Mouse (Mus musculus) MEL (cell line): ENCODE results near the gene Etnk2. TPM values are rescaled to one million over a fixed set of nuclear protein-coding genes. Genes with fewer than 3 reads are reported as not detected.

ENCODE experiments used
- DNase-seq: peaks from one replicate; pipeline ENCODE4 v3.0.0; 2011; ENCODE audit warnings: low read depth, low spot score
- H3K27ac ChIP-seq: 2 replicates; pipeline ENCODE4 v1.5.1; 2012; ENCODE audit warnings: low read depth, mild to moderate bottlenecking, control low read depth, low read length, moderate library complexity; ENCODE audit not compliant: control insufficient read depth
- H3K27me3 ChIP-seq, 2 experiments: fragments of 150-350 bp in 1 of 2; sonication (generic) in 1 of 2; 2 replicates each; pipeline ENCODE4 v1.6.1; 2012; ENCODE audit warnings: low read length in 2 of 2, mild to moderate bottlenecking in 2 of 2, improper control_type of control experiment in 1 of 2, moderate library complexity in 1 of 2; ENCODE audit not compliant: insufficient read depth in 2 of 2, control insufficient read depth in 1 of 2
- H3K36me3 ChIP-seq, 2 experiments: 2 replicates each; pipeline ENCODE4 v1.6.1; 2012 to 2014; ENCODE audit warnings: low read length in 2 of 2, improper control_type of control experiment in 1 of 2, inconsistent platforms in 1 of 2, mild to moderate bottlenecking in 1 of 2; ENCODE audit not compliant: insufficient read depth in 2 of 2, control insufficient read depth in 1 of 2
- H3K4me1 ChIP-seq, 2 experiments: fragments of 150-350 bp in 1 of 2; sonication (generic) in 1 of 2; 2 replicates each; pipeline ENCODE4 v1.6.1; 2012; ENCODE audit warnings: low read length in 2 of 2, improper control_type of control experiment in 1 of 2, mild to moderate bottlenecking in 1 of 2; ENCODE audit not compliant: insufficient read depth in 2 of 2, control insufficient read depth in 1 of 2
- H3K4me3 ChIP-seq, 2 experiments: fragments of 150-350 bp in 1 of 2; sonication (generic) in 1 of 2; 2 replicates each; pipeline ENCODE4 v1.5.1; 2012; ENCODE audit warnings: low read depth in 2 of 2, low read length in 2 of 2, mild to moderate bottlenecking in 2 of 2, moderate library complexity in 2 of 2, control low read depth in 1 of 2, improper control_type of control experiment in 1 of 2; ENCODE audit not compliant: control insufficient read depth in 1 of 2, insufficient read depth in 1 of 2
- H3K79me2 ChIP-seq: 2 replicates; pipeline ENCODE4 v1.6.1; 2012; ENCODE audit warnings: mild to moderate bottlenecking, low read length, moderate library complexity; ENCODE audit not compliant: control insufficient read depth, poor library complexity, insufficient read depth
- H3K9ac ChIP-seq: 2 replicates; pipeline ENCODE4 v1.6.1; 2012; ENCODE audit warnings: low read depth, mild to moderate bottlenecking, control low read depth, low read length, moderate library complexity; ENCODE audit not compliant: control insufficient read depth, poor library complexity, severe bottlenecking
- H3K9me3 ChIP-seq: fragments of 150-350 bp; sonication (generic); replicated peaks from 2 replicates; pipeline ENCODE4 v1.6.1; 2012; ENCODE audit warnings: mild to moderate bottlenecking, low read length, improper control_type of control experiment, moderate library complexity; ENCODE audit not compliant: insufficient read depth
- CHD2 ChIP-seq: IDR thresholded peaks from 2 replicates; pipeline ENCODE4 v1.6.1; 2011; ENCODE audit warnings: low read length, improper control_type of control experiment
- EP300 ChIP-seq, 2 experiments: IDR thresholded peaks; 2 replicates each; pipeline ENCODE4 v1.6.1; 2011; ENCODE audit warnings: improper control_type of control experiment in 2 of 2, low read length in 2 of 2, low read depth in 1 of 2, mild to moderate bottlenecking in 1 of 2
- GABPA ChIP-seq: IDR thresholded peaks from 2 replicates; pipeline ENCODE4 v1.6.1; 2012; ENCODE audit warnings: low read depth, mild to moderate bottlenecking, inconsistent platforms, low read length, improper control_type of control experiment, moderate library complexity
- GATA1 ChIP-seq: IDR thresholded peaks from 2 replicates; pipeline ENCODE4 v1.6.1; 2011; ENCODE audit warnings: low read depth, low read length, improper control_type of control experiment
- HCFC1 ChIP-seq: IDR thresholded peaks from 2 replicates; pipeline ENCODE4 v1.6.1; 2012; ENCODE audit warnings: low read depth, mild to moderate bottlenecking, inconsistent platforms, low read length, improper control_type of control experiment, moderate library complexity
- JUND ChIP-seq: IDR thresholded peaks from 2 replicates; pipeline ENCODE4 v1.6.1; 2011; ENCODE audit warnings: low read depth, mild to moderate bottlenecking, improper control_type of control experiment, low read length
- KAT2A ChIP-seq: conservative IDR thresholded peaks from 2 replicates; pipeline ENCODE4 v1.6.1; 2012; ENCODE audit warnings: low read depth, low read length, improper control_type of control experiment, inconsistent platforms
- MAX ChIP-seq: IDR thresholded peaks from 2 replicates; pipeline ENCODE4 v1.6.1; 2011; ENCODE audit warnings: low read length, improper control_type of control experiment
- MAZ ChIP-seq: IDR thresholded peaks from 2 replicates; pipeline ENCODE4 v1.6.1; 2012; ENCODE audit warnings: low read depth, mild to moderate bottlenecking, inconsistent platforms, low read length, improper control_type of control experiment
- MEF2A ChIP-seq: IDR thresholded peaks from 2 replicates; pipeline ENCODE4 v1.6.1; 2014; ENCODE audit warnings: low read depth, mild to moderate bottlenecking, inconsistent platforms, low read length, improper control_type of control experiment; ENCODE audit not compliant: poor library complexity, insufficient replicate concordance, severe bottlenecking; ENCODE audit errors: extremely low read depth
- MXI1 ChIP-seq: IDR thresholded peaks from 2 replicates; pipeline ENCODE4 v1.6.1; 2011; ENCODE audit warnings: mild to moderate bottlenecking, low read depth, low read length, improper control_type of control experiment
- MYB ChIP-seq: IDR thresholded peaks from 2 replicates; pipeline ENCODE4 v1.6.1; 2011; ENCODE audit warnings: mild to moderate bottlenecking, low read depth, low read length, improper control_type of control experiment
- MYC ChIP-seq: IDR thresholded peaks from 2 replicates; pipeline ENCODE4 v1.6.1; 2011; ENCODE audit warnings: low read depth, mild to moderate bottlenecking, low read length, improper control_type of control experiment, moderate library complexity
- NRF1 ChIP-seq: IDR thresholded peaks from 2 replicates; pipeline ENCODE4 v1.6.1; 2014; ENCODE audit warnings: low read depth, mild to moderate bottlenecking, inconsistent platforms, low read length, improper control_type of control experiment, moderate library complexity; ENCODE audit not compliant: poor library complexity, insufficient read depth, severe bottlenecking
- POLR2AphosphoS2 ChIP-seq: IDR thresholded peaks from 2 replicates; pipeline ENCODE4 v1.6.1; 2011; ENCODE audit warnings: low read length, improper control_type of control experiment
- POLR2AphosphoS5 ChIP-seq: IDR thresholded peaks from 2 replicates; pipeline ENCODE4 v1.6.1; 2012; ENCODE audit warnings: low read depth, borderline replicate concordance, mild to moderate bottlenecking, inconsistent platforms, low read length, moderate library complexity, mixed read lengths
- RAD21 ChIP-seq: IDR thresholded peaks from 2 replicates; pipeline ENCODE4 v1.6.1; 2011; ENCODE audit warnings: mild to moderate bottlenecking, low read depth, low read length, improper control_type of control experiment
- RCOR1 ChIP-seq: IDR thresholded peaks from 2 replicates; pipeline ENCODE4 v1.6.1; 2012; ENCODE audit warnings: low read depth, mild to moderate bottlenecking, inconsistent platforms, low read length, improper control_type of control experiment
- SMC3 ChIP-seq: IDR thresholded peaks from 2 replicates; pipeline ENCODE4 v1.6.1; 2011; ENCODE audit warnings: low read depth, low read length, improper control_type of control experiment
- TAL1 ChIP-seq: IDR thresholded peaks from 2 replicates; pipeline ENCODE4 v1.6.1; 2012; ENCODE audit warnings: mild to moderate bottlenecking, inconsistent platforms, low read length, moderate library complexity, mixed read lengths
- TBP ChIP-seq: IDR thresholded peaks from 2 replicates; pipeline ENCODE4 v1.8.0; 2011; ENCODE audit warnings: low read depth, low read length, improper control_type of control experiment
- USF1 ChIP-seq: IDR thresholded peaks from 2 replicates; pipeline ENCODE4 v1.6.1; 2014; ENCODE audit warnings: low read depth, mild to moderate bottlenecking, inconsistent platforms, low read length, improper control_type of control experiment, moderate library complexity
- ZC3H11A ChIP-seq: IDR thresholded peaks from 2 replicates; pipeline ENCODE4 v1.6.1; 2012; ENCODE audit warnings: low read depth, mild to moderate bottlenecking, inconsistent platforms, low read length, improper control_type of control experiment
- ZKSCAN1 ChIP-seq: IDR thresholded peaks from 2 replicates; pipeline ENCODE4 v1.6.1; 2012; ENCODE audit warnings: low read depth, mild to moderate bottlenecking, inconsistent platforms, low read length, improper control_type of control experiment, moderate library complexity
- ZMIZ1 ChIP-seq: IDR thresholded peaks from 2 replicates; pipeline ENCODE4 v1.6.1; 2012; ENCODE audit warnings: low read depth, mild to moderate bottlenecking, inconsistent platforms, low read length, improper control_type of control experiment, moderate library complexity
- ZNF384 ChIP-seq: IDR thresholded peaks from 2 replicates; pipeline ENCODE4 v1.6.1; 2012; ENCODE audit warnings: low read depth, mild to moderate bottlenecking, inconsistent platforms, low read length, improper control_type of control experiment
- polyA plus RNA-seq, 2 experiments: library from polyadenylated mRNA; stranded (reverse) in 1 of 2; unstranded in 1 of 2; fragments of >175 nt in 1 of 2; fragments of >200 nt in 1 of 2; gene quantifications; 2 replicates each; pipeline versions ENCODE4 v1.2.1 to v1.2.4; 2012; ENCODE audit warnings: low replicate concordance in 2 of 2, low read depth in 1 of 2; ENCODE audit not compliant: insufficient read length in 2 of 2, insufficient read depth in 1 of 2, missing spikeins in 1 of 2
- total RNA-seq: library from RNA; depleted of rRNA; stranded (reverse); fragments of 300-350 nt; gene quantifications from 2 replicates; pipeline ENCODE4 v1.2.3, GENCODE M21; 2012

The Etnk2 gene
- total and polyA plus RNA-seq, 3 experiments = 0.06 to 0.08 TPM; not detected in 1

DNA sequence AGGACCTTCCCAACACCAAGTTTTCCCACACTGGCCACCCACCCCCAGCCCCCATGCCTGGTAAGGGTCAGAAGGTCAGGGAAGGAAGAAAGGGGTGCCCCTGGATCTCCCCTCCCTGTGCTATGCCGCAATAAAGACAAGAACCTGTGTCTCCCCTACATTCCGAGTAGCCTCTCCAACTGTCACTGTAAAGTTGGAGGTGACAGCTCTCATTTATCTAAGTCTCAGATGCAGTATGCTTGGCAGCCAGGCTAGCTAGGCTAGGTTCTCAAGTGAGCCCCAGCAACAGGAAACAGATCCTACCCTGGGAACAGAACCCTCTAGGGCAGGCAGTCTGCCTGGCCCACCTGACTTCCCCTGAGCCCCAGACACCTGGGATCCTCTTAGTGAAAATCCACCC lies 57.7 kb downstream of the Etnk2 start:
- H3K4me3 ChIP-seq = no peak overlapping the region
- no peak overlapping the region for H3K9ac ChIP-seq
- no peaks in the 10 kb centered on the region for H3K4me1 ChIP-seq
- H3K27ac ChIP-seq = no peak overlapping the region
- H3K9me3 ChIP-seq = no peaks in the 10 kb centered on the region
- DNase-seq = no peak
- TF ChIP-seq RAD21 = no peak
- TF ChIP-seq NRF1 = no peak
- no peak for TF ChIP-seq RCOR1
- TF ChIP-seq KAT2A = no peak
- TF ChIP-seq GABPA = no peak
- TF ChIP-seq HCFC1 = no peak
- TF ChIP-seq EP300 (IDR thresholded peaks at IDR 0.05; ENCODE audit: low read depth in 1 of 2, low read length in 2 of 2) = no peak
- TF ChIP-seq SMC3 = no peak
- no peak for TF ChIP-seq JUND
- no peak for TF ChIP-seq POLR2AphosphoS5
- TF ChIP-seq TBP = no peak
- no peak for TF ChIP-seq MAX
- TF ChIP-seq ZNF384 = no peak
- H3K79me2 ChIP-seq = no peaks in the 10 kb centered on the region
- peaks cover 3 to 4% of the 10 kb centered on the region in 2 experiments; a peak in 3 of 4 replicates for H3K27me3 ChIP-seq
- no peaks in the 10 kb centered on the region for H3K36me3 ChIP-seq

DNA sequence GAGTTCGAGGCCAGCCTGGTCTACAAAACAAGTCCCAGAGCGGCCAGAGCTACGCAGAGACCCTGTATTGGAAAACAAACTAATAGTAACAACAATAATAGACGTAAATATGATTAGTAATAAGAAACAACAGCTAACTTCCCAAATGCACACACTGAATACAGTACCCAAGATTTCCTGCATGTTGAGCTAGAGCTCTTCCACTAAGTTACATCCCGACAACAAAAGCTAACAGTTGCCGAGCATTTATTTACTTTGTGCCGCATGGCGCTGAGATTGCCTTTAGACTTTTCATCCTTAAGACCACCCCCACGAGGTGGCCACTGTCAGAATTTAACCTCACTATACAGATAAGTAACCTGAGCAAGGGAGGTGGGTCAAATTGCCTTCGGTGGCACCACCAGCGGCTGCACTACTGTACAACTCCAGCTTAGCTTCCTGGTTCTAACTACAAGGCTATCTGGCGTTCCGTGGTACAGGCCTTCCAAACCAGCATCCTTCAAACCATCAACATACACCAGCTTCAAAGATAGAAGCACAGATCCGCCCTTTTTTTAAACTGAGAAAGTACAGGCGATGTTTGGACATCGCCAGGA lies 58.7 kb downstream of the Etnk2 start:
- Histone ChIP-seq H3K9ac (no peak overlapping the region), H3K4me3 (no peak overlapping the region)

More for the DNA sequence above, 58.7 kb downstream of the Etnk2 start:
- TF ChIP-seq USF1 = no peak
- TF ChIP-seq POLR2AphosphoS5 = no peak
- no peak for TF ChIP-seq CHD2
- TF ChIP-seq MAZ = no peak
- no peak for TF ChIP-seq POLR2AphosphoS2
- no peak for TF ChIP-seq MAX
- no peak for TF ChIP-seq RCOR1
- no peak for TF ChIP-seq TAL1
- TF ChIP-seq TBP = no peak
- no peak for TF ChIP-seq ZC3H11A
- TF ChIP-seq ZNF384 = no peak
- TF ChIP-seq MYC = no peak
- TF ChIP-seq ZMIZ1 = no peak
- TF ChIP-seq MYB = no peak
- TF ChIP-seq MXI1 = no peak
- no peak for TF ChIP-seq ZKSCAN1
- no peak for TF ChIP-seq GATA1
- no peak for TF ChIP-seq KAT2A
- no peak for TF ChIP-seq MEF2A
- H3K79me2 ChIP-seq = no peaks in the 10 kb centered on the region
- no peak overlapping the region for H3K27ac ChIP-seq
- no peaks in the 10 kb centered on the region for H3K36me3 ChIP-seq
- no peaks in the 10 kb centered on the region for H3K9me3 ChIP-seq
- H3K27me3 ChIP-seq = peaks cover under 1 to 6% of the 10 kb centered on the region in 2 experiments; a peak in 3 of 4 replicates
- no peaks in the 10 kb centered on the region for H3K4me1 ChIP-seq
- DNase-seq = no peak
